Mouse (Mus musculus) layer of hippocampus, adult 11-12 months (tissue): ENCODE data around the gene Fbxo3.
"Not testable (repeated sequence)": the region's sequence is repeated elsewhere in the genome, so short reads cannot be mapped to it uniquely, and the experiment has no call there.

ENCODE experiments used
- DNase-seq: peaks from one replicate; pipeline ENCODE4 v3.0.0; 2022; ENCODE audit warnings: low spot score

Fbxo3 gene

GRCm38 (mm10) chr2:104096796-104097195, 69.3 kb downstream of the Fbxo3 start:
- not testable (repeated sequence) for DNase-seq

- not testable (repeated sequence) for DNase-seq
Measured at GRCm38 (mm10) chr2:104097396-104097795, 69.9 kb downstream of the Fbxo3 start.

DNA sequence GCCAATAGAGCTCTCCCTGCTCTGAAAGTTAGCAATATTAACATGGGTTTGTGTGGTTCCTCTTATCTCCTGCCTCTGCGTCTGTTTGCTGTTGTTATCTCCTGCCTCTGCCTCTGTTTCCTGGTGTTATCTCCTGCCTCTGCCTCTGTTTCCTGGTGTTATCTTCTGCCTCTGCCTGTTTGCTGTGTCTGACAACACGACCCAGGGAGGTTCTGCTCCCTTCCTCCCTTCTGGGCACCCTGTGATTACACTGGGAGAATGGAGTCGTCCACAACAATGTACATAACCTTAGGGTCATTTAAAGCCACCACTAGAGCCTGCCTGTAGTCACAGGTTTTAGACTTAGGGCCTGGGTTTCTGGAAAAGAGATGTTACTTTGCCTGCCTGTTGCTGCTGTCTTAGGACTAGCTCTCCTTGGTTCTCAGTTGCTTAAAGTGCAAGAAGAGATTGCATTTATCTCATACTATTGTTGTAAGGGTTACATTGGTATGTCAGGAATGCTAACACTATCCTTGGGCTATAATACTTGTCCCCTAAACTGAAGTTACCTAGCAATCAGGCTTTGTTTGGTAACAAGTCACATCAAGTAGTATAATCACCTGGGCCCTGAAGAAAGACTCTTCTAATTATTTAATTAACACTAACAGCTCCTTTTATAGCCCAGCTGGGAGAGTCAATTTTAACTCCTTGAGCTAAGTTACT, 71.2 kb downstream of the Fbxo3 start:
- DNase-seq: no peak

DNA sequence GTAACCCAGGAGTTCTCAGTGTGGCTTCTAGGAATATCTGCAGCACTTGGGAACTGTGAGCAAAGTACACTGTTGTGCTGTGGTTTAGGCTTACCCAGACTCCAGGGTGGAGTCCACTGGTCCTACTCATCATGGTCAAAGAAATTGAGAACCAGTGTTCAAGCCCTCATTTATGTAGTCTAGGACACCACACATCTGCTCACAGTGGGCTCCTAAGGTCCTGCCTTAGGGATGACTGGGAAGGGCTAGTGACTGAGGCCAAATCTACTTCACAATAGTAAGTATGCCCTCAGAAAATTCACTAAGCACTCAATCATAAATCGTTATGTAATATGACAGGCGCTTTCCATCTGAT, 71.7 kb downstream of the Fbxo3 start:
- no peak for DNase-seq

DNA sequence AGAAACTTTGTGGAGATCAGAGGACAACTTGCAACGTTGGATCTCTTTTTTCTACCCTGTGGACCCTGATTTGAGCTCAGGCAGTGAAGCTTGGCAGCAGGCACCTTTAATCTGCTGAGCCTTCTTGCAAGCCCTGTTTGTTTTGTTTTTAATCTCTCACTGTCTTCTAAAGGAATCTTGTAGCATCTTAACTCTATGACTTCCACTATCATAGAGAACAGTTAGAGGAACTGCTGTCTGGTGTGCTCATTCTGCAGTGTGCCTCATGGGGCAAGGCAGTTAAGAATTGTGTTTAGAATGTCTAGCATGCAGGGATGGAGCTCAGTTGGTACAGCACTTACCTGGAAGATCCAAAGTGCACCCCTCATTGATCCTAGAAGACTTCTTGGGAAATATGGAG, 72.4 kb downstream of the Fbxo3 start:
- DNase-seq: no peak

DNA sequence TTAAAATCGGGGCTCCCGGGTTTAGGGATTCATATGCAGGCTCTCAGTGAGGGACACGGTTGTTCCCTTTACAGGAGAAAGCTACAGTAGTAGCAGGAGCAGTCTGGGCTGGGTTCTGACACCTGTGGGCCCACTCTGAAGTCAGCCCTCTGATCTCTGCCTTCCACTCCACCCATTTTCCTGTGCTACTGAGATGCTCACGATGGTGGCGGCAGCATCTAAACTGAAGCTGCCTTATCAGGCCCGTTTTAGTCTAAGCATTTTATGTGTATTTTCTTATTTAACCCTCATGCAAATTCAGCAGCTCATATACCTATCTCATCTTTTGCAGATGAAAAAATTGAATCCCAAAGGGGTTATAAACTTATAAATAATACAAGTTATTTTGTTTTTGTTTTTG, 77.3 kb downstream of the Fbxo3 start:
- DNase-seq: no peak

- DNase-seq: not testable (repeated sequence)
Measured at GRCm38 (mm10) chr2:104109021-104109420, 81.5 kb downstream of the Fbxo3 start.

- DNase-seq: no peak
Measured at GRCm38 (mm10) chr2:104109528-104109927, 82.0 kb downstream of the Fbxo3 start.

DNA sequence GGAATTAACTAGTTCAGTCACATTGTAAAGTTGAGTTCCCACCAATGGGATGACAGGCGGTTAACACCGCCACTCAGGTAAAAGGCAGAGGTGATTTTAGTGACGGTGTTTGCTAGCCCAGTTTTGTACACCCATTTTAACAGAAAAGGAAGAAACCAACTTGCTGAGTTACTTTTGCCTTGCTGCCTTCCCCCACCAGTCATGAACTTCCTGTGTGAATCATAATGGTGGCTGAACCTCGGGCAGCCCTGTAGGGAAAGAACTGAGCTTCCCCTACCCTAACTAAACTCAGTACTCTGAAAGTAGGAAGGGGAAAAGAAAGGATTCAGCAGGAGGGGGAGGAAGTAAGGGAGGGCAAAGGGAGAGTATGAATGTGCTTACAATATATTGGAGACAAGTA, 82.5 kb downstream of the Fbxo3 start:
- no peak for DNase-seq

DNA sequence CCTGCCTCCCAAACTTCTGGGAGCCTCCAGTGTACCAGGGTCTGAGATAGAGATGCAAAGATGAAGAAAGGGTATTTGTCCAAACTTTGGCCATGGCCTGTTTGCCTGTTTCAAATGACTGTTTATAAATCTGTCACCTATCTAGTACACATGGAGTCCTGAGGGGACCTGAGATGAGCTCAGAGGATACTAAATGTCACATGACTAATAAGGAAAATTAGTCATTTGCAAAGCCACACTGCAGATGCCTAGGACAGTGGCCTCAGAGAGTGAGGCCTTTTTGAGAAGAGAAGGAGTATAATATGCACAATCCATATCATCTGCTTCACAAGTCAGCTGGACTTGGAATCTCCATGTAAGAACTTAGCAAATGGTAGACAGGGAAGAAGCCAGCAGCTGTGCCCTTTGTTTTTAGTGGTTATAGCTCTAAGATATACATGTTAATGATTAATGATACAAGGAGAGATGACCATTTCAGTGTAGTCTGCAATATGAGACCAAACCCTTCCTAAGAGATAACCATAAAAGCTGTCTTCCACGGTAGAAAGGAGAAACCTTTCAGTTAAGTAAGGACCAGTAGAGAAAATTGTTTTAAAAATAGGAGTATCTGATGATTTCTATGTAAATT, 83.8 kb downstream of the Fbxo3 start:
- DNase-seq: not testable (repeated sequence)
